Mouse (Mus musculus) heart, postnatal 0 days (tissue): ENCODE data around the gene Ptcd1. TPM values are rescaled to one million over a fixed set of nuclear protein-coding genes. Genes with fewer than 3 reads are reported as not detected.
"Not testable (repeated sequence)": the region's sequence is repeated elsewhere in the genome, so short reads cannot be mapped to it uniquely, and the experiment has no call there.

Experiments used
- ATAC-seq: fragments of 200-750 bp; cut with Nextera tagmentation; 2 replicates; pipeline ENCODE4 v1.8.0; 2017; ENCODE audit warnings: low read depth, moderate number of reproducible peaks, moderate library complexity; ENCODE audit not compliant: insufficient read depth
- DNase-seq: peaks from one replicate; pipeline ENCODE4 v3.0.0-alpha.2; 2016; ENCODE audit warnings: low spot score
- H3K27ac ChIP-seq: fragments of 300-500 bp; sonication (generic); 2 replicates; pipeline ENCODE4 v1.5.1; 2014; ENCODE audit warnings: low read depth, mild to moderate bottlenecking
- H3K27me3 ChIP-seq: fragments of 300-500 bp; sonication (generic); 2 replicates; pipeline ENCODE4 v1.6.1; 2014; ENCODE audit warnings: low read length, mixed read lengths; ENCODE audit not compliant: control insufficient read depth, insufficient read depth
- H3K36me3 ChIP-seq: fragments of 300-500 bp; sonication (generic); replicated peaks from 2 replicates; pipeline ENCODE4 v1.6.1; 2014; ENCODE audit warnings: low read length, mixed read lengths; ENCODE audit not compliant: control insufficient read depth, insufficient read depth
- H3K4me1 ChIP-seq: fragments of 300-500 bp; sonication (generic); 2 replicates; pipeline ENCODE4 v1.6.1; 2014; ENCODE audit warnings: antibody characterized with exemption; ENCODE audit not compliant: control insufficient read depth, insufficient read depth
- H3K4me2 ChIP-seq: fragments of 300-500 bp; sonication (generic); 2 replicates; pipeline ENCODE4 v1.6.1; 2014; ENCODE audit warnings: low read depth, mild to moderate bottlenecking, low read length, moderate library complexity
- H3K4me3 ChIP-seq: fragments of 300-500 bp; sonication (generic); 2 replicates; pipeline ENCODE4 v1.5.1; 2014; ENCODE audit warnings: low read depth, low read length
- H3K9ac ChIP-seq: fragments of 300-500 bp; sonication (generic); replicated peaks from 2 replicates; pipeline ENCODE4 v1.6.1; 2014; ENCODE audit warnings: low read depth, low read length, mixed read lengths
- H3K9me3 ChIP-seq: fragments of 300-500 bp; sonication (generic); replicated peaks from 2 replicates; pipeline ENCODE4 v1.6.1; 2016; ENCODE audit warnings: low read length; ENCODE audit not compliant: control insufficient read depth
- CTCF ChIP-seq: IDR thresholded peaks from 2 replicates; pipeline ENCODE4 v1.5.1; 2016; ENCODE audit warnings: antibody characterized with exemption, control low read depth, low read depth
- EP300 ChIP-seq: IDR thresholded peaks from 2 replicates; pipeline ENCODE4 v1.6.1; 2016; ENCODE audit warnings: antibody characterized with exemption, low read depth
- WGBS: fragments of 180-500 bp; shearing (Covaris S2); extraction: QIAGEN DNeasy Blood & Tissue Kit; methylation state at CpG from one replicate; pipeline ENCODE4 v1.1.7; 2014; 5-methylcytosine and 5-hydroxymethylcytosine counted together
- polyA plus RNA-seq: library from polyadenylated mRNA; unstranded; fragments of >200 nt; fragmentation: Nextera tagmentation; extraction: Ambion mirVana; gene quantifications from 2 replicates; pipeline ENCODE4 v1.2.1, GENCODE M21; 2015
- total RNA-seq: library from RNA; depleted of rRNA; stranded (reverse); fragments of >200 nt; gene quantifications from 2 replicates; pipeline ENCODE4 v1.2.3, GENCODE M21; 2014; ENCODE audit warnings: low replicate concordance; rRNA removed

Ptcd1 gene
- total and polyA plus RNA-seq, 2 experiments from 2014 or later = 13.5 to 15.7 TPM

GRCm38 (mm10) chr5:145104328-145104727 lies 62.6 kb downstream of the Ptcd1 start:
- H3K4me2 ChIP-seq = no peak overlapping the region
- 87% methylated on average over 9 of the region's 9 CpGs for WGBS
- H3K9ac ChIP-seq = no peak overlapping the region
- DNase-seq = no peak
- peaks cover 98% of the 10 kb centered on the region for H3K36me3 ChIP-seq
- no peak for ATAC-seq
- no peak overlapping the region for H3K4me3 ChIP-seq
- TF ChIP-seq EP300 (no peak), CTCF (no peak)
- H3K27me3 ChIP-seq = no peaks in the 10 kb centered on the region
- no peaks in the 10 kb centered on the region for H3K4me1 ChIP-seq
- H3K9me3 ChIP-seq = no peaks in the 10 kb centered on the region
- no peak overlapping the region for H3K27ac ChIP-seq

- DNase-seq (no peak), ATAC-seq (no peak)
- WGBS = 84% methylated on average over 4 of the region's 4 CpGs
- Histone ChIP-seq H3K27ac (no peak overlapping the region), H3K9me3 (no peaks in the 10 kb centered on the region), H3K4me2 (no peak overlapping the region), H3K4me1 (no peaks in the 10 kb centered on the region), H3K4me3 (no peak overlapping the region), H3K36me3 (peaks cover 99% of the 10 kb centered on the region), H3K27me3 (no peaks in the 10 kb centered on the region), H3K9ac (no peak overlapping the region)
- no peak for TF ChIP-seq EP300
- TF ChIP-seq CTCF = no peak
These were observed 64.2 kb downstream of the Ptcd1 start for GRCm38 (mm10) chr5:145102706-145103105.

GRCm38 (mm10) chr5:145101451-145101850 lies 65.5 kb downstream of the Ptcd1 start:
- H3K27ac ChIP-seq, H3K4me2 ChIP-seq, H3K27me3 ChIP-seq, H3K4me1 ChIP-seq, DNase-seq, H3K9ac ChIP-seq, H3K9me3 ChIP-seq, ATAC-seq, H3K4me3 ChIP-seq: not testable (repeated sequence)
- 95% methylated on average over 11 of the region's 11 CpGs for WGBS
- H3K36me3 ChIP-seq = peaks cover 99% of the 10 kb centered on the region

GRCm38 (mm10) chr5:145100960-145101359 lies 65.9 kb downstream of the Ptcd1 start:
- Histone ChIP-seq H3K27me3 (no peaks in the 10 kb centered on the region), H3K27ac (no peak overlapping the region), H3K4me1 (no peaks in the 10 kb centered on the region), H3K9ac (no peak overlapping the region), H3K36me3 (peaks cover 99% of the 10 kb centered on the region), H3K9me3 (no peaks in the 10 kb centered on the region), H3K4me2 (no peak overlapping the region), H3K4me3 (no peak overlapping the region)
- 95% methylated on average over 9 of the region's 9 CpGs for WGBS
- DNase-seq (no peak), ATAC-seq (no peak)
- TF ChIP-seq CTCF (no peak), EP300 (no peak)

- DNase-seq (no peak), ATAC-seq (no peak)
- H3K4me2 ChIP-seq = no peak overlapping the region
- H3K9ac ChIP-seq = no peak overlapping the region
- H3K27me3 ChIP-seq = no peaks in the 10 kb centered on the region
- H3K4me3 ChIP-seq = no peak overlapping the region
- H3K9me3 ChIP-seq = no peaks in the 10 kb centered on the region
- H3K36me3 ChIP-seq = peaks cover 91% of the 10 kb centered on the region
- H3K4me1 ChIP-seq = no peaks in the 10 kb centered on the region
- 87% methylated on average over 10 of the region's 10 CpGs for WGBS
- TF ChIP-seq CTCF = no peak
- TF ChIP-seq EP300 = no peak
- H3K27ac ChIP-seq = no peak overlapping the region
These were observed 68.5 kb downstream of the Ptcd1 start for GRCm38 (mm10) chr5:145098340-145098821.

Other genes with a start within 250 kb of the Ptcd1 start
- gene Smurf1, start 201.3 kb downstream of the Ptcd1 start, total RNA-seq = 21.3 and 29.9 TPM in 2 replicates
- 7.0 and 9.1 TPM in 2 replicates for gene Smurf1, start 201.3 kb downstream of the Ptcd1 start, polyA plus RNA-seq
- not detected in 2 replicates for gene Gm4871, start 134.4 kb downstream of the Ptcd1 start, total RNA-seq
- gene Gm4871, start 134.4 kb downstream of the Ptcd1 start, polyA plus RNA-seq = not detected in 2 replicates
- gene 1700018F24Rik, start 124.1 kb downstream of the Ptcd1 start, total RNA-seq = not detected in 2 replicates
- gene 1700018F24Rik, start 124.1 kb downstream of the Ptcd1 start, polyA plus RNA-seq = not detected in 2 replicates
- 64.7 and 73.5 TPM in 2 replicates for gene Arpc1a, start 83.3 kb downstream of the Ptcd1 start, total RNA-seq
- 82.0 and 83.5 TPM in 2 replicates for gene Arpc1a, start 83.3 kb downstream of the Ptcd1 start, polyA plus RNA-seq
- not detected in 2 replicates for gene Kpna7, start 83.1 kb downstream of the Ptcd1 start, total RNA-seq
- not detected in 2 replicates for gene Kpna7, start 83.1 kb downstream of the Ptcd1 start, polyA plus RNA-seq
- gene Arpc1b, start 52.9 kb downstream of the Ptcd1 start, total RNA-seq = 105 and 267 TPM in 2 replicates
- gene Arpc1b, start 52.9 kb downstream of the Ptcd1 start, polyA plus RNA-seq = 179 and 181 TPM in 2 replicates
- gene Pdap1, start 26.9 kb downstream of the Ptcd1 start, total RNA-seq = 8.6 and 15.9 TPM in 2 replicates
- 58.0 and 58.1 TPM in 2 replicates for gene Pdap1, start 26.9 kb downstream of the Ptcd1 start, polyA plus RNA-seq
- 61.2 and 91.1 TPM in 2 replicates for gene Bud31, start 26.7 kb downstream of the Ptcd1 start, total RNA-seq
- gene Bud31, start 26.7 kb downstream of the Ptcd1 start, polyA plus RNA-seq = 119 and 121 TPM in 2 replicates
- gene Cpsf4, start 105 bp upstream of the Ptcd1 start, total RNA-seq = 20.0 and 21.5 TPM in 2 replicates
- gene Cpsf4, start 105 bp upstream of the Ptcd1 start, polyA plus RNA-seq = 14.5 and 14.9 TPM in 2 replicates
- 517 and 525 TPM in 2 replicates for gene Atp5j2, start 25.0 kb upstream of the Ptcd1 start, total RNA-seq
- 1,976 and 2,009 TPM in 2 replicates for gene Atp5j2, start 25.0 kb upstream of the Ptcd1 start, polyA plus RNA-seq
- 9.8 and 13.8 TPM in 2 replicates for gene Zkscan14, start 34.8 kb upstream of the Ptcd1 start, total RNA-seq
- 6.3 and 7.9 TPM in 2 replicates for gene Zkscan14, start 34.8 kb upstream of the Ptcd1 start, polyA plus RNA-seq
- gene Zkscan5, start 37.5 kb upstream of the Ptcd1 start, total RNA-seq = 17.0 and 19.2 TPM in 2 replicates
- 7.8 and 8.6 TPM in 2 replicates for gene Zkscan5, start 37.5 kb upstream of the Ptcd1 start, polyA plus RNA-seq
- 31.4 and 51.2 TPM in 2 replicates for gene Zfp655, start 64.6 kb upstream of the Ptcd1 start, total RNA-seq
- gene Zfp655, start 64.6 kb upstream of the Ptcd1 start, polyA plus RNA-seq = 29.2 and 33.4 TPM in 2 replicates
- gene Zscan25, start 113.4 kb upstream of the Ptcd1 start, total RNA-seq = 9.9 and 17.1 TPM in 2 replicates
- 0.19 and 0.27 TPM in 2 replicates for gene Zscan25, start 113.4 kb upstream of the Ptcd1 start, polyA plus RNA-seq
- gene Cyp3a57, start 178.2 kb upstream of the Ptcd1 start, total RNA-seq = not detected in 2 replicates
- not detected in 2 replicates for gene Cyp3a57, start 178.2 kb upstream of the Ptcd1 start, polyA plus RNA-seq